Mouse (Mus musculus): Measurements from ENCODE around the gene Pde9a. TPM values are rescaled to one million over a fixed set of nuclear protein-coding genes. Genes with fewer than 3 reads are reported as not detected.

Gene Pde9a
- total RNA-seq, 2 experiments from 2014 or later: 0.79 TPM; not detected in 1

DNA sequence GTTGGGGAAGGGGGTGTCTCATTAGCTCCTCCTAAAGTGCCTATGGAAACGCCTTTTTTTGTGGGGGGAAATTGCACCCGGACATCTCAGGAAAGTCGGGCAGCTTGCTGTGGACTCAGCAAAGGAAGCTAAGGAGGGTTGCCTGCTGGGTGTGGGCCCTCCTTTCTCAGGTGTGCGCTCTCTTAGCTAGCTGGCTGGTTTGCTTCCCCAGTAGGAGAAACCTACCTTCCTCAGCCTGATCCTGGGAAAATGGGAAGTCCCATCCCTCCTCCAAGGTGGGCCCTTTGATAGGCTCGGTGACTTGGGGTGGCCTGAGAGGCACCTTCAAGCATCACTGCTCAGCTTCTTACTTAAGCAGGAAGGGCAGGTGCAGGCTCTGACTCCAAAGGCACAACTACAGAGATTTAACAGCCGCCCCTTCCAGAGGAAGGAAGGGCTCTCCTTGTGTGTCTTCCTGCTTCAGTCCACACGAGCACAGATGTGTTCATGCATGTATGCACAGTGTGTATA lies 811 bp downstream of the Pde9a start:
- no peak for ATAC-seq (replicated peaks; ENCODE audit: poor library complexity)

GRCm38 (mm10) chr17:31389432-31390050 lies 3.5 kb downstream of the Pde9a start:
- ATAC-seq (replicated peaks; ENCODE audit: poor library complexity): no peak

DNA sequence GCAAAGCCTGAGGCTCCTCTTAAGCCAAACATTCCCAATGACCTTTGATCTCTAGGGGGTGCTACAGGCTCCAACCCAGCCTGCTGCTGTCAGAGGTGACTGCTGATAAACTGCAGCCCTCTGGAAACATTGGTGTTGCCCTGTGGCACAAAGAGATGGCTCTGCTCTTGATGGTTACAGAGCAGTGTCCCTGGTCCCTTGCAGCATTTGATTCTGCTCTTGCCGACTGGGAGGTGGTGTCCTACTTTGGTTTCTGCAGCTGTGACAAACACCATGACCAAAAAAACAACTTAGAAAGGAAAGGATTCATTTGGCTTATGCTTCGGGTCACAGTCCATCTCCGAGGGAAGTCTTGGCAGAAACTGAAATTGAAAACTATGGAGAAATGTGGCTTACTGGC lies 5.5 kb downstream of the Pde9a start:
- ATAC-seq (replicated peaks; ENCODE audit: poor library complexity): no peak

- ATAC-seq (replicated peaks; ENCODE audit: poor library complexity): no peak
Observed at GRCm38 (mm10) chr17:31392041-31392440, 6.0 kb downstream of the Pde9a start.

DNA sequence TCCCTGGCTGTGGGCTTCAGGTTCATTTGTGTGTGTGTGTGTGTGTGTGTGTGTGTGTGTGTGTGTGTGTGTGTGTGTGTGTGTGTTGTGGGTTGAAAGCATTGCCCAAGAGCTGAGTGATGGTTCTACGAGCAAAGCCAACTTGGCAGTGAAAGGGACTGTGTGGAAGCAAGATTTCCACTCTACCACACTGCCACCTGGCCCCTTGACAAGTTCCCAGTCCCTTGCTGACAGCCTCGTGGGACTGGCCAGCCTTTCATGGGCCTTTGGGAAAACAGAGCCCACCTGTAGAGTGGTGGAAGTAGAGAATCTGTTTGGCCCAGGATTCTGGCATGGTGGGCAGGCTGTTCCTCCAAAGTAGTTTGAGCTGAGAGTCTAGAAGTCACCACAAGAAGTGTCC lies 7.8 kb downstream of the Pde9a start:
- ATAC-seq (replicated peaks; ENCODE audit: poor library complexity): no peak

GRCm38 (mm10) chr17:31400294-31400693 lies 14.3 kb downstream of the Pde9a start:
- ATAC-seq (replicated peaks; ENCODE audit: poor library complexity): no peak

GRCm38 (mm10) chr17:31401160-31401559 lies 15.2 kb downstream of the Pde9a start:
- ATAC-seq (replicated peaks; ENCODE audit: poor library complexity): no peak

- no peak for ATAC-seq (replicated peaks; ENCODE audit: poor library complexity)
Observed at GRCm38 (mm10) chr17:31402713-31403112, 16.7 kb downstream of the Pde9a start.

GRCm38 (mm10) chr17:31405694-31406227 lies 19.8 kb downstream of the Pde9a start:
- ATAC-seq (replicated peaks; ENCODE audit: poor library complexity): peak; percentile 48

GRCm38 (mm10) chr17:31409741-31410350 lies 23.8 kb downstream of the Pde9a start:
- no peak for ATAC-seq (replicated peaks; ENCODE audit: poor library complexity)

GRCm38 (mm10) chr17:31415258-31415657 lies 29.2 kb downstream of the Pde9a start:
- no peak for ATAC-seq (replicated peaks; ENCODE audit: poor library complexity)

- no peak for ATAC-seq (replicated peaks; ENCODE audit: poor library complexity)
Observed at GRCm38 (mm10) chr17:31418804-31419597, 33.0 kb downstream of the Pde9a start.

DNA sequence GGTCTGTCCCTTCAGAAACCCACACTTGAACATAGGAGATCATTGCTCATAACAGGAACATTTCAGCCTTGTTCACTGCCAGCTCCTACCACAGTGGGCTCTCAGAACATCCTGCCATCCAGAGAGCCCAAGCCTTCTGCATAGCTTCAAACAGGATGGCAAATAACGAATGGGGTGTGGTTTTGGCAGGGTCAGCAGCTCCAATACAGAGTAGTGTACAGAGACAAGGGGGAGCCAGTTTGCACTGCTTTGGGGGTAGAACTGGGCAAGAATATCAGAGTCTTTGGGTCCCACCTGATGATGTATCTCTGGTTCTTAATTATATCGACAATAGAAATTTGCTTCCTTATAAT lies 33.6 kb downstream of the Pde9a start:
- no peak for ATAC-seq (replicated peaks; ENCODE audit: poor library complexity)

- no peak for ATAC-seq (replicated peaks; ENCODE audit: poor library complexity)
Observed at GRCm38 (mm10) chr17:31419995-31420394, 34.0 kb downstream of the Pde9a start.

- no peak for ATAC-seq (replicated peaks; ENCODE audit: poor library complexity)
Observed at GRCm38 (mm10) chr17:31420658-31421057, 34.6 kb downstream of the Pde9a start.

DNA sequence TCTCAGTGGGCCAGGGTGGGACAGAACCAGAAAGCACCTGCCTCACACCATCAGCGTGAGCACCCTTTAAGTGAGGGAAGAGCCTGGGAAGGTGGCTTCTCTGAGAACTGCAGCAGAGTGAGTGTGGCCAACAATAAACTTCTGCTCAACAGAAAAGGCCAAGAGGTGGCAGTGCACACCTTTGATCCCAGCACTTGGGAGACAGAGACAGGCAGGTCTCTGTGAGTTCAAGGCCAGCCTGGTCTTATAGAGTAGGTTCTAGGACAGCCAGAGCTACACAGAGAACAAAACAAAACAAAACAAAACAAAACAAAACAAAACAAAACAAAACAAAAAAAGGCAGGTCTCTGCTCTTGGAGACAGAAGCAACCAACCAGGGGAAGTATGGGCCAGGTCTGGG lies 36.4 kb downstream of the Pde9a start:
- no peak for ATAC-seq (replicated peaks; ENCODE audit: poor library complexity)

- ATAC-seq (replicated peaks; ENCODE audit: poor library complexity): peak; percentile 44; the same call in 1 of the 2 replicates
Observed at GRCm38 (mm10) chr17:31423020-31423419, 37.0 kb downstream of the Pde9a start.

DNA sequence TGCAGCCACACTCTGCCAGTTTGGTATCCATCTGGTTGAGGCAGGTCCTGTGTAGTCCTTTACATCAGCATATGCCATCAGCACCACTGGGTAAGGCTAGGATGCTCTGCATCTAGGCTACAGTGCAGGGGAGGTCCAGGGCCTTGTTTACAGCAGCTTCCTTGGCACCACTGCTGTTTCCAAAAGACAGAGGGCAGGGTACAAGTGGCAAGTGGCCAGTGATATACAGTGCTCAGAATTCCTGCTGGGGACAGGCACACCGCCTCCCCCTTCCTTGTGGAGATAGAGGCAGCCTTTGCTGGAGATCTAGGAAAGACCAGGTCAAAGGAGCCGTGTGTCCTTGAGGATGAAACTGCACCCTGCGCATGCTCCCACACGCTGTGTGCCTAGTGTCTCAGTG lies 38.3 kb downstream of the Pde9a start:
- ATAC-seq (replicated peaks; ENCODE audit: poor library complexity): no peak

- no peak for ATAC-seq (replicated peaks; ENCODE audit: poor library complexity)
Observed at GRCm38 (mm10) chr17:31424798-31425197, 38.8 kb downstream of the Pde9a start.

DNA sequence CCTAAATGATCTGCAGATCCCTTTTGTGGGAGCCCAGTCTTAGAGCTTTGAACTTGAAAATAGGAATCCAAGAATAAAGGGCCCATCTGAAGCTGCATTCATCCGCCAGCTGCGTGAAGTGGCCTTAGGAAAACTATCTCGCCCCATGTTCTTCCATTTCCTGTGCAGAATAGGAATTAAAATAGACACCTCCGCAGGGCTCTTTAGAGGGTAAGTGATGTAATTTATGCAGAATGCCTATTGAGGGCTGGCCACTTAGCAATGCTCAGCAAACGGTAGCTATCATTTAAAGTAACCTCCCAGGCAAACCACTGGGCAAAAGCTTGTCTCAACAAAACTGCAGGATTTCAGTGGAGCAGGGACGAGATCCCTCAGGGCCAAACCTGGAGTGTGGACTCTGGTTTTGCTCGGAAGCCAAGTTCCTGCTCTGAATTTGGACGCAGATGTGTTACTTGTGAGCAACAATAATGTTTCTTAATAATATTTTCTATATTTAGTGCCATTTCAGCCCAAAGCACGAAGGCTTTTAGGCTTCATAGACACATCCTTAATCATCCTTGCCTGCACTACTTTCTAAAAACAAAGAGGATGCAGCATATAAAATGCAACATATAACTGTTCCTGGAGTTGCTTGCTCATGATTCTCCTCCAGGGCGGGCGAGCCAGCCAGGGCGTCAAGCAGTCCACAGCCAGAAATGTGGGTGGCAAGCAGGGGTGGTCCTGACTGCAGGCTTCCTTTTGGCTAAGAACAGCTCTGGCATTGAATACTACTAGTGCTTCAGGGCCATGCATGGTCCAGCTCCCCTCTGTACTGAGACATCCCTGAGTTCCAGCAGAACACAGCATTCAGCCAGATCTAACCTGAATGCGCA lies 40.1 kb downstream of the Pde9a start:
- ATAC-seq (replicated peaks; ENCODE audit: poor library complexity): no peak

DNA sequence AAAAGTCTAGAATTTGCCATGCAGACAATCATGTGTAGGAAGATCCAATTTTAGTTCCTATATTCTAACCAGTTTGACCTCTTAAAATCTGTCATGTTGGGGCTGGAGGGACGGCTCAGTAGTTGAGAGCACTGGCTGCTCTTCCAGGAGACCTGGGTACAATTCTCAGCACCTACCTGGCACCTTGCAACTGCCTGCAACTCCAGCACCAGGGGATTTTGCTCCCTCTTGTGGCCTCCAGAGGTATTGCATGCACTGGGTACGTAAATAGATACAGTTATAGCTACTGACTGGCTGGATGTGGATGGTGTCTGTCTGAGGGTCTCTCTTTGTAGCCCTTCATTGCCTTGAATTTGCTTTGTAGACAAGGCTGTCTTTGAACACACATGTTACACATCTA lies 43.4 kb downstream of the Pde9a start:
- no peak for ATAC-seq (replicated peaks; ENCODE audit: poor library complexity)
